Mouse (Mus musculus): ENCODE results near the gene Mysm1. TPM values are rescaled to one million over a fixed set of nuclear protein-coding genes. Genes with fewer than 3 reads are reported as not detected.

Mysm1 gene
- polyA plus RNA-seq, 1 experiment = 4.4 TPM

- Histone ChIP-seq H3K27me3 (replicated peaks; ENCODE audit: control insufficient read depth, insufficient read depth, low read length) (no peaks in the 10 kb centered on the region), H3K36me3 (ENCODE audit: control insufficient read depth, insufficient read depth, low read length) (no peaks in the 10 kb centered on the region), H3K4me1 (ENCODE audit: control insufficient read depth, insufficient read depth, low read length) (no peaks in the 10 kb centered on the region), H3K4me3 (ENCODE audit: insufficient read depth, low read depth, low read length) (no peak overlapping the region), H3K27ac (ENCODE audit: insufficient read depth, low read depth, low read length) (no peak overlapping the region)
- WGBS = 37% methylated on average over 3 of the region's 3 CpGs
- peak; percentile 19 for DNase-seq
- TF ChIP-seq POLR2A (IDR thresholded peaks at IDR 0.05; ENCODE audit: low read depth, low read length) (no peak), CTCF (conservative IDR thresholded peaks at IDR 0.05; ENCODE audit: insufficient read depth, insufficient read length, low read depth, low read length) (peak; percentile 41)
Observed at GRCm38 (mm10) chr4:94999249-94999648, 20.3 kb upstream of the Mysm1 start.

DNA sequence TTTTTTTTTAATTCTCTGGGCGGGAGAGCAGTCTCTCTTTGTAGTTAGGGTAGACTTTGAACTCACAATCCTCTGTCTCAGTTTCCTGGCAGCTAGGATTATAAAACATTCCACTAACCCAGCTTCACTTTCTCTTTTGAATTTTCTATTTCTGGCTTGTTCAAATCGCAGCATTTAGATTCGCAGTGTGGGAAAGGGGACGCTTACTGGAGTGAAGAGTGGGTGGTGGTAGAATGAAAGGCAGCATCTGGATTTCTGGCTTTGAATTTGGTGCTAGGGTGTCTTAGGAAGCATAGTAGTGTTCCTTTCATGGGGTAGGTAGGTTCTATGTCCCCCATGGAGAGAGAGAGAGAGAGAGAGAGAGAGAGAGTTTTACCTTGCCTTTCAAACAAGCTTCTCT lies 17.0 kb upstream of the Mysm1 start:
- 81% methylated on average over 4 of the region's 4 CpGs for WGBS
- no peak for DNase-seq
- no peak overlapping the region for H3K4me3 ChIP-seq (ENCODE audit: insufficient read depth, low read depth, low read length)
- TF ChIP-seq POLR2A (IDR thresholded peaks at IDR 0.05; ENCODE audit: low read depth, low read length) (no peak), CTCF (conservative IDR thresholded peaks at IDR 0.05; ENCODE audit: insufficient read depth, insufficient read length, low read depth, low read length) (no peak)
- no peak overlapping the region for H3K27ac ChIP-seq (ENCODE audit: insufficient read depth, low read depth, low read length)
- no peaks in the 10 kb centered on the region for H3K36me3 ChIP-seq (ENCODE audit: control insufficient read depth, insufficient read depth, low read length)
- H3K27me3 ChIP-seq (replicated peaks; ENCODE audit: control insufficient read depth, insufficient read depth, low read length) = no peaks in the 10 kb centered on the region
- H3K4me1 ChIP-seq (ENCODE audit: control insufficient read depth, insufficient read depth, low read length) = no peaks in the 10 kb centered on the region

GRCm38 (mm10) chr4:94990204-94990603 lies 11.3 kb upstream of the Mysm1 start:
- no peak for DNase-seq
- H3K27ac ChIP-seq (ENCODE audit: insufficient read depth, low read depth, low read length) = no peak overlapping the region
- no peaks in the 10 kb centered on the region for H3K4me1 ChIP-seq (ENCODE audit: control insufficient read depth, insufficient read depth, low read length)
- H3K4me3 ChIP-seq (ENCODE audit: insufficient read depth, low read depth, low read length) = no peak overlapping the region
- no peaks in the 10 kb centered on the region for H3K27me3 ChIP-seq (replicated peaks; ENCODE audit: control insufficient read depth, insufficient read depth, low read length)
- WGBS = 49% methylated on average over 3 of the region's 3 CpGs
- H3K36me3 ChIP-seq (ENCODE audit: control insufficient read depth, insufficient read depth, low read length) = no peaks in the 10 kb centered on the region
- no peak for TF ChIP-seq POLR2A (IDR thresholded peaks at IDR 0.05; ENCODE audit: low read depth, low read length)

DNA sequence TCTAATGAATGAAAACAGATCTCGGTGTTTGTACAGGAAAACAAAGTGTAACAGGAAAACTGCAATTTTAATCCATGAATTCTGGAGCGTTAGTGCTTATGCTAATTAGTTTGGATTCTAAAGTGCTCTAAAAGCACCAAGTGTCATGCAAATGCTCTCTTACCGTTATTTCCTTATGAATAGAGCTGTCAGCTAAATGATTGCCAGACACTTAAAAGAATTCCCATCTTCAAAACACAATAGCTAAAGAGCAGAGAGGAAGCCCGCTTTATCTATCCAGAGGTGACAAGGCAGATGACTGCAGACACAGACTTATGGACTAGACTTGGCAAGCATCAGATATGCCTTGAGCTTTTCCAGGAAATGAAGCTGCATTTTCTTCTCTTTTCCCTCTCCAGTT lies 8.8 kb upstream of the Mysm1 start:
- WGBS = 36% methylated on average over 4 of the region's 4 CpGs
- Histone ChIP-seq H3K27me3 (replicated peaks; ENCODE audit: control insufficient read depth, insufficient read depth, low read length) (no peaks in the 10 kb centered on the region), H3K4me3 (ENCODE audit: insufficient read depth, low read depth, low read length) (no peak overlapping the region), H3K27ac (ENCODE audit: insufficient read depth, low read depth, low read length) (no peak overlapping the region), H3K36me3 (ENCODE audit: control insufficient read depth, insufficient read depth, low read length) (no peaks in the 10 kb centered on the region), H3K4me1 (ENCODE audit: control insufficient read depth, insufficient read depth, low read length) (no peaks in the 10 kb centered on the region)
- TF ChIP-seq POLR2A (IDR thresholded peaks at IDR 0.05; ENCODE audit: low read depth, low read length) (no peak), CTCF (conservative IDR thresholded peaks at IDR 0.05; ENCODE audit: insufficient read depth, insufficient read length, low read depth, low read length) (no peak)
- DNase-seq = no peak

GRCm38 (mm10) chr4:94979500-94979915 lies 608 bp upstream of the Mysm1 start:
- H3K27ac ChIP-seq (ENCODE audit: insufficient read depth, low read depth, low read length) = no peak overlapping the region
- H3K4me3 ChIP-seq (ENCODE audit: insufficient read depth, low read depth, low read length) = peak overlapping the region; percentile 99; the same call in 1 of the 2 replicates
- TF ChIP-seq POLR2A (IDR thresholded peaks at IDR 0.05; ENCODE audit: low read depth, low read length) (no peak), CTCF (conservative IDR thresholded peaks at IDR 0.05; ENCODE audit: insufficient read depth, insufficient read length, low read depth, low read length) (no peak)
- no peaks in the 10 kb centered on the region for H3K36me3 ChIP-seq (ENCODE audit: control insufficient read depth, insufficient read depth, low read length)
- no peaks in the 10 kb centered on the region for H3K27me3 ChIP-seq (replicated peaks; ENCODE audit: control insufficient read depth, insufficient read depth, low read length)
- no peak for DNase-seq
- peaks cover 12% of the 10 kb centered on the region for H3K4me1 ChIP-seq (ENCODE audit: control insufficient read depth, insufficient read depth, low read length)
- WGBS = 37% methylated on average over 4 of the region's 4 CpGs

DNA sequence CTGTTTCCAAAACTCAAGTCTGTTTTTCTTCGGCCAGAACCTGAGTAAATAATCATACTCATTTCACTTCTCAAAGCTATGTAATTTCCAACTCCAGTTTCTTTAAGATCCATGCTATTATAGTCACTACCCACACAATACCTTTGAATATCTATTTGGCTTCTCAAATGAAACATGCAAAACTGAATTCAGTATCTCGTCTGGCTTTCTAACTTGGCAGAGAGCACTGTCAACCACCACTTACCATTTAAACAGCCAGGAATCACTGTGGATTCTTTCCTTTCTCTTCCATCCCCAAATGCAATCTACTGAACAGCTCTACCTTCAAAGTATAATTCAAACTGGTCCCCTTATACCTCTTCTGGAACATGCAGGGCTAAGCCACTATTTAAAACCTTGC lies 5.6 kb downstream of the Mysm1 start:
- Histone ChIP-seq H3K4me3 (ENCODE audit: insufficient read depth, low read depth, low read length) (no peak overlapping the region), H3K36me3 (ENCODE audit: control insufficient read depth, insufficient read depth, low read length) (no peaks in the 10 kb centered on the region; the same call in 1 of the 2 replicates), H3K4me1 (ENCODE audit: control insufficient read depth, insufficient read depth, low read length) (peaks cover 8% of the 10 kb centered on the region), H3K27ac (ENCODE audit: insufficient read depth, low read depth, low read length) (no peak overlapping the region), H3K27me3 (replicated peaks; ENCODE audit: control insufficient read depth, insufficient read depth, low read length) (no peaks in the 10 kb centered on the region)
- no peak for DNase-seq
- WGBS = 91% methylated on average over 2 of the region's 2 CpGs
- TF ChIP-seq POLR2A (IDR thresholded peaks at IDR 0.05; ENCODE audit: low read depth, low read length) (no peak), CTCF (conservative IDR thresholded peaks at IDR 0.05; ENCODE audit: insufficient read depth, insufficient read length, low read depth, low read length) (no peak)

DNA sequence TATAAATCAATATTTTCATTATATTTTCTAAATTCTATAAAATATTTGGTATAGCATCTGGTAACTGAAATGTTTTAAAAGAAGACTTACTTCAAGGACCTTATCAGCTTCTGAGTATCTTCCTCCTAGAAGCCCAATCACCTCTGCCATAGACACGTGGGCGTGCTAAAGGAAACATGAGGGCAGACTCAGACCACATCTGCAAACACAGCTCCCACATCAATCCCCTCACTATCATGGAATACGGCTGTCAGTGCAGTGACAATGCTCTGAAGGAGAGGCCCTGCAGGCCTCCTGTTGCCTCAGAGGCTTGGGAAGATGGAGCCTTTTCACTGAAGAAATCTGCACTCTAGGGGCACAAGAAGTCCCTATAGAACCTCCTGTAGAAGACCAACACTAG lies 26.1 kb downstream of the Mysm1 start:
- no peaks in the 10 kb centered on the region for H3K4me1 ChIP-seq (ENCODE audit: control insufficient read depth, insufficient read depth, low read length)
- no peak overlapping the region for H3K4me3 ChIP-seq (ENCODE audit: insufficient read depth, low read depth, low read length)
- no peak for TF ChIP-seq CTCF (conservative IDR thresholded peaks at IDR 0.05; ENCODE audit: insufficient read depth, insufficient read length, low read depth, low read length)
- H3K27ac ChIP-seq (ENCODE audit: insufficient read depth, low read depth, low read length) = no peak overlapping the region
- no peaks in the 10 kb centered on the region for H3K27me3 ChIP-seq (replicated peaks; ENCODE audit: control insufficient read depth, insufficient read depth, low read length)
- DNase-seq = no peak
- H3K36me3 ChIP-seq (ENCODE audit: control insufficient read depth, insufficient read depth, low read length) = peaks cover 14% of the 10 kb centered on the region
- WGBS = 70% methylated on average over 3 of the region's 3 CpGs
